Mouse (Mus musculus): ENCODE measurements around the gene Mmp28. TPM values are rescaled to one million over a fixed set of nuclear protein-coding genes. Genes with fewer than 3 reads are reported as not detected.

The Mmp28 gene
- polyA plus RNA-seq, 1 experiment from 2014 or later: 1.8 TPM

- Histone ChIP-seq H3K9ac (ENCODE audit: low read length) (no peak overlapping the region), H3K4me1 (ENCODE audit: control insufficient read depth, insufficient read depth, low read length) (peaks cover 6% of the 10 kb centered on the region), H3K27ac (ENCODE audit: low read depth, low read length) (no peak overlapping the region), H3K36me3 (ENCODE audit: control insufficient read depth, insufficient read depth, low read length) (peaks cover 24% of the 10 kb centered on the region), H3K9me3 (replicated peaks; ENCODE audit: control insufficient read depth, low read length) (no peaks in the 10 kb centered on the region), H3K4me2 (ENCODE audit: low read length) (no peak overlapping the region), H3K27me3 (replicated peaks; ENCODE audit: control insufficient read depth, insufficient read depth, low read length) (no peaks in the 10 kb centered on the region), H3K4me3 (ENCODE audit: low read depth, low read length) (no peak overlapping the region)
- 86% methylated on average over 3 of the region's 3 CpGs for WGBS
- no peak for ATAC-seq
- no peak for DNase-seq (ENCODE audit: low spot score)
Measured at GRCm38 (mm10) chr11:83406391-83406790, 56.5 kb downstream of the Mmp28 start.

- 82% methylated on average over 7 of the region's 7 CpGs for WGBS
- Histone ChIP-seq H3K9me3 (replicated peaks; ENCODE audit: control insufficient read depth, low read length) (no peaks in the 10 kb centered on the region), H3K4me1 (ENCODE audit: control insufficient read depth, insufficient read depth, low read length) (no peaks in the 10 kb centered on the region), H3K27ac (ENCODE audit: low read depth, low read length) (no peak overlapping the region), H3K27me3 (replicated peaks; ENCODE audit: control insufficient read depth, insufficient read depth, low read length) (no peaks in the 10 kb centered on the region), H3K36me3 (ENCODE audit: control insufficient read depth, insufficient read depth, low read length) (peaks cover 38% of the 10 kb centered on the region), H3K4me3 (ENCODE audit: low read depth, low read length) (no peak overlapping the region), H3K9ac (ENCODE audit: low read length) (no peak overlapping the region), H3K4me2 (ENCODE audit: low read length) (no peak overlapping the region)
- ATAC-seq: no peak
- no peak for DNase-seq (ENCODE audit: low spot score)
Measured at GRCm38 (mm10) chr11:83403787-83404186, 59.1 kb downstream of the Mmp28 start.

- DNase-seq (ENCODE audit: low spot score) (no peak), ATAC-seq (no peak)
- no peaks in the 10 kb centered on the region for H3K9me3 ChIP-seq (replicated peaks; ENCODE audit: control insufficient read depth, low read length)
- no peaks in the 10 kb centered on the region for H3K27me3 ChIP-seq (replicated peaks; ENCODE audit: control insufficient read depth, insufficient read depth, low read length)
- peaks cover 11% of the 10 kb centered on the region for H3K4me1 ChIP-seq (ENCODE audit: control insufficient read depth, insufficient read depth, low read length)
- peaks cover 56% of the 10 kb centered on the region for H3K36me3 ChIP-seq (ENCODE audit: control insufficient read depth, insufficient read depth, low read length)
- H3K4me3 ChIP-seq (ENCODE audit: low read depth, low read length): no peak overlapping the region
- WGBS: 86% methylated on average over 5 of the region's 5 CpGs
- H3K4me2 ChIP-seq (ENCODE audit: low read length): no peak overlapping the region
- no peak overlapping the region for H3K9ac ChIP-seq (ENCODE audit: low read length)
- H3K27ac ChIP-seq (ENCODE audit: low read depth, low read length): no peak overlapping the region
Measured at GRCm38 (mm10) chr11:83398724-83399123, 64.1 kb downstream of the Mmp28 start.

- ATAC-seq: no peak
- H3K36me3 ChIP-seq (ENCODE audit: control insufficient read depth, insufficient read depth, low read length): peaks cover 53% of the 10 kb centered on the region
- 95% methylated on average over 7 of the region's 7 CpGs for WGBS
Measured at GRCm38 (mm10) chr11:83397626-83398025, 65.2 kb downstream of the Mmp28 start.

GRCm38 (mm10) chr11:83394802-83395439, 68.0 kb downstream of the Mmp28 start:
- H3K9me3 ChIP-seq (replicated peaks; ENCODE audit: control insufficient read depth, low read length): no peaks in the 10 kb centered on the region
- no peak overlapping the region for H3K4me3 ChIP-seq (ENCODE audit: low read depth, low read length)
- peaks cover 11% of the 10 kb centered on the region for H3K4me1 ChIP-seq (ENCODE audit: control insufficient read depth, insufficient read depth, low read length)
- no peaks in the 10 kb centered on the region for H3K27me3 ChIP-seq (replicated peaks; ENCODE audit: control insufficient read depth, insufficient read depth, low read length)
- DNase-seq (ENCODE audit: low spot score): peak; percentile 83
- WGBS: 10% methylated on average over 6 of the region's 6 CpGs
- H3K36me3 ChIP-seq (ENCODE audit: control insufficient read depth, insufficient read depth, low read length): peaks cover 68% of the 10 kb centered on the region
- no peak overlapping the region for H3K4me2 ChIP-seq (ENCODE audit: low read length)
- H3K9ac ChIP-seq (ENCODE audit: low read length): peak overlapping the region; percentile 41; the same call in 1 of the 2 replicates
- ATAC-seq: peak; percentile 67
- peak overlapping the region; percentile 48; the same call in 1 of the 2 replicates for H3K27ac ChIP-seq (ENCODE audit: low read depth, low read length)

More at GRCm38 (mm10) chr11:83397626-83398025, 65.2 kb downstream of the Mmp28 start:
- Histone ChIP-seq H3K9me3 (replicated peaks; ENCODE audit: control insufficient read depth, low read length) (no peaks in the 10 kb centered on the region), H3K4me1 (ENCODE audit: control insufficient read depth, insufficient read depth, low read length) (peaks cover 11% of the 10 kb centered on the region), H3K9ac (ENCODE audit: low read length) (no peak overlapping the region), H3K4me2 (ENCODE audit: low read length) (no peak overlapping the region), H3K27ac (ENCODE audit: low read depth, low read length) (no peak overlapping the region), H3K27me3 (replicated peaks; ENCODE audit: control insufficient read depth, insufficient read depth, low read length) (no peaks in the 10 kb centered on the region), H3K4me3 (ENCODE audit: low read depth, low read length) (no peak overlapping the region)
- DNase-seq (ENCODE audit: low spot score): no peak

- Histone ChIP-seq H3K4me1 (ENCODE audit: control insufficient read depth, insufficient read depth, low read length) (peaks cover 11% of the 10 kb centered on the region), H3K27ac (ENCODE audit: low read depth, low read length) (no peak overlapping the region), H3K36me3 (ENCODE audit: control insufficient read depth, insufficient read depth, low read length) (peaks cover 62% of the 10 kb centered on the region), H3K4me2 (ENCODE audit: low read length) (no peak overlapping the region), H3K9ac (ENCODE audit: low read length) (no peak overlapping the region), H3K4me3 (ENCODE audit: low read depth, low read length) (no peak overlapping the region), H3K9me3 (replicated peaks; ENCODE audit: control insufficient read depth, low read length) (no peaks in the 10 kb centered on the region), H3K27me3 (replicated peaks; ENCODE audit: control insufficient read depth, insufficient read depth, low read length) (no peaks in the 10 kb centered on the region)
- WGBS: 86% methylated on average over 4 of the region's 4 CpGs
- ATAC-seq (no peak), DNase-seq (ENCODE audit: low spot score) (no peak)
Measured at GRCm38 (mm10) chr11:83393062-83393461, 69.8 kb downstream of the Mmp28 start.

Other genes starting within 250 kb of the Mmp28 start
- not detected in 2 replicates for gene Slfn14, start 176.3 kb downstream of the Mmp28 start, polyA plus RNA-seq (2014; fragmentation: Nextera tagmentation; extraction: Ambion mirVana)
- 107 and 139 TPM in 2 replicates for gene Ap2b1, start 164.0 kb downstream of the Mmp28 start, polyA plus RNA-seq (2014; fragmentation: Nextera tagmentation; extraction: Ambion mirVana)
- gene Pex12, start 160.5 kb downstream of the Mmp28 start, polyA plus RNA-seq (2014; fragmentation: Nextera tagmentation; extraction: Ambion mirVana): 18.0 and 23.3 TPM in 2 replicates
- gene Rasl10b, start 53.9 kb downstream of the Mmp28 start, polyA plus RNA-seq (2014; fragmentation: Nextera tagmentation; extraction: Ambion mirVana): 7.9 and 12.3 TPM in 2 replicates
- 0.32 and 0.38 TPM in 2 replicates for gene Gas2l2, start 33.6 kb downstream of the Mmp28 start, polyA plus RNA-seq (2014; fragmentation: Nextera tagmentation; extraction: Ambion mirVana)
- 0.36 TPM in 1 of 2 replicates, not detected in the other for gene 1700020L24Rik, start 25.4 kb downstream of the Mmp28 start, polyA plus RNA-seq (2014; fragmentation: Nextera tagmentation; extraction: Ambion mirVana)
- 8.1 and 10.2 TPM in 2 replicates for gene Taf15, start 10.0 kb upstream of the Mmp28 start, polyA plus RNA-seq (2014; fragmentation: Nextera tagmentation; extraction: Ambion mirVana)
- gene Heatr9, start 59.1 kb upstream of the Mmp28 start, polyA plus RNA-seq (2014; fragmentation: Nextera tagmentation; extraction: Ambion mirVana): not detected in 2 replicates
- 0.33 and 0.46 TPM in 2 replicates for gene Ccl5, start 67.4 kb upstream of the Mmp28 start, polyA plus RNA-seq (2014; fragmentation: Nextera tagmentation; extraction: Ambion mirVana)
- 1.2 and 2.0 TPM in 2 replicates for gene Ccl9, start 115.6 kb upstream of the Mmp28 start, polyA plus RNA-seq (2014; fragmentation: Nextera tagmentation; extraction: Ambion mirVana)
- 1.3 and 1.6 TPM in 2 replicates for gene Ccl6, start 130.0 kb upstream of the Mmp28 start, polyA plus RNA-seq (2014; fragmentation: Nextera tagmentation; extraction: Ambion mirVana)
- not detected in 2 replicates for gene Rpl9-ps1, start 182.6 kb upstream of the Mmp28 start, polyA plus RNA-seq (2014; fragmentation: Nextera tagmentation; extraction: Ambion mirVana)
- 0.55 and 1.1 TPM in 2 replicates for gene Ccl3, start 186.3 kb upstream of the Mmp28 start, polyA plus RNA-seq (2014; fragmentation: Nextera tagmentation; extraction: Ambion mirVana)
- gene Ccl4, start 199.5 kb upstream of the Mmp28 start, polyA plus RNA-seq (2014; fragmentation: Nextera tagmentation; extraction: Ambion mirVana): 0.56 TPM in 1 of 2 replicates, not detected in the other
- gene Wfdc17, start 240.9 kb upstream of the Mmp28 start, polyA plus RNA-seq (2014; fragmentation: Nextera tagmentation; extraction: Ambion mirVana): not detected in 2 replicates
- gene Wfdc18, start 245.9 kb upstream of the Mmp28 start, polyA plus RNA-seq (2014; fragmentation: Nextera tagmentation; extraction: Ambion mirVana): not detected in 2 replicates